Mouse (Mus musculus): ENCODE results near the gene Sytl1. TPM values are rescaled to one million over a fixed set of nuclear protein-coding genes. Genes with fewer than 3 reads are reported as not detected.

Gene Sytl1
- polyA plus RNA-seq, 1 experiment from 2014 or later: 1.1 TPM

GRCm38 (mm10) chr4:133217641-133218040 lies 45.3 kb downstream of the Sytl1 start:
- ATAC-seq (ENCODE audit: low FRiP score, low TSS enrichment): no peak
- Histone ChIP-seq H3K4me2 (replicated peaks; ENCODE audit: low read depth, low read length) (no peak overlapping the region), H3K9me3 (ENCODE audit: control insufficient read depth, low read length) (no peaks in the 10 kb centered on the region), H3K36me3 (ENCODE audit: control insufficient read depth, insufficient read depth, low read length) (no peaks in the 10 kb centered on the region), H3K4me3 (ENCODE audit: low read length) (no peak overlapping the region), H3K4me1 (ENCODE audit: control insufficient read depth, insufficient read depth, low read length) (peaks cover 16% of the 10 kb centered on the region), H3K27me3 (ENCODE audit: control insufficient read depth, insufficient read depth, low read length) (peaks cover 16% of the 10 kb centered on the region; the same call in 1 of the 2 replicates), H3K9ac (ENCODE audit: low read depth, low read length) (no peak overlapping the region), H3K27ac (ENCODE audit: low read depth, low read length) (no peak overlapping the region)
- 2% methylated on average over 5 of the region's 5 CpGs for WGBS

- ATAC-seq (ENCODE audit: low FRiP score, low TSS enrichment): no peak
- Histone ChIP-seq H3K27me3 (ENCODE audit: control insufficient read depth, insufficient read depth, low read length) (peaks cover 20% of the 10 kb centered on the region; the same call in 1 of the 2 replicates), H3K4me2 (replicated peaks; ENCODE audit: low read depth, low read length) (peak overlapping the region; percentile 98)
Measured at GRCm38 (mm10) chr4:133213661-133214060, 49.3 kb downstream of the Sytl1 start.

GRCm38 (mm10) chr4:133213268-133213590 lies 49.7 kb downstream of the Sytl1 start:
- Histone ChIP-seq H3K36me3 (ENCODE audit: control insufficient read depth, insufficient read depth, low read length) (no peaks in the 10 kb centered on the region), H3K9ac (ENCODE audit: low read depth, low read length) (no peak overlapping the region), H3K4me2 (replicated peaks; ENCODE audit: low read depth, low read length) (peak overlapping the region; percentile 98), H3K27me3 (ENCODE audit: control insufficient read depth, insufficient read depth, low read length) (peaks cover 20% of the 10 kb centered on the region; the same call in 1 of the 2 replicates), H3K4me3 (ENCODE audit: low read length) (peak overlapping the region; percentile 73), H3K4me1 (ENCODE audit: control insufficient read depth, insufficient read depth, low read length) (peaks cover 13% of the 10 kb centered on the region), H3K27ac (ENCODE audit: low read depth, low read length) (no peak overlapping the region), H3K9me3 (ENCODE audit: control insufficient read depth, low read length) (no peaks in the 10 kb centered on the region)
- under 1% methylated on average over 8 of the region's 9 CpGs for WGBS
- 0 out of 2 replicates have a peak, but pooled peaks have one; percentile 1 for ATAC-seq (ENCODE audit: low FRiP score, low TSS enrichment)

More at GRCm38 (mm10) chr4:133213661-133214060, 49.3 kb downstream of the Sytl1 start:
- H3K4me3 ChIP-seq (ENCODE audit: low read length): peak overlapping the region; percentile 73
- H3K36me3 ChIP-seq (ENCODE audit: control insufficient read depth, insufficient read depth, low read length): no peaks in the 10 kb centered on the region
- H3K27ac ChIP-seq (ENCODE audit: low read depth, low read length): no peak overlapping the region
- no peaks in the 10 kb centered on the region for H3K9me3 ChIP-seq (ENCODE audit: control insufficient read depth, low read length)
- peaks cover 13% of the 10 kb centered on the region for H3K4me1 ChIP-seq (ENCODE audit: control insufficient read depth, insufficient read depth, low read length)
- WGBS: 10% methylated on average over 10 of the region's 10 CpGs
- no peak overlapping the region for H3K9ac ChIP-seq (ENCODE audit: low read depth, low read length)

DNA sequence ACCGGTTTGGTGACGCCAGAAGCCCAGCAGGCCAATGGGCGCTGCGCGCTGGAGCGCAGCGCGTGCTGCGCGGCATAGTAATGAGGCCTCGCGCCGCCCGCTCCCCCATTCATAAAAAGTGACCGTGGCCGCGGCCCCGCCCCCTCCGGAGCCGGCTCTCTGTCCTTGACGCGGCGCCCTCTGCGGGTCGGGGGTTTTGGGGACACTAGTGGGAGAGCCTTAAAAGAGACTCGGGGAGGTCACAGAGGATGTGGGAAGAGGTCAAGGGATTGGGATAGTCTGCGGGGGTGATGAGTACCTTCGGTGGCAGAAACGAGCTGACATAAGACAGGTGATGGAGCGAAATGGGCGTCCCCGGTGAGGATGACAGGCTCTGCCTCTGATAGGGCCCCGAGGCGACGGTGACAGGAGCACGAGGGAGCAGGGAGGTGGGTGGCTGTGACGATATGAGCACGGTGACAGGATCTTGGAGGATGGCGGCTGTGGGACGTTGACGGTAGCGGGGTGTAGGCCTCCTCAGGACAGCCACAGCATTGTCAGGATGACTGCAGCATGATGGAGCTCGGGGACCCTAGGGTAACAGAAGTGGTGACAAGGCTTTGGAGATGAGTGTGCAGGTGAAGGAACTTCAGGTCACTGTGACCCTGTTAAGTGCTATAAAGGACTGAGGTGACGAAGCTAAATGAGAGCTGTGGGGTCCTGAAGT lies 50.2 kb downstream of the Sytl1 start:
- H3K27ac ChIP-seq (ENCODE audit: low read depth, low read length): no peak overlapping the region

DNA sequence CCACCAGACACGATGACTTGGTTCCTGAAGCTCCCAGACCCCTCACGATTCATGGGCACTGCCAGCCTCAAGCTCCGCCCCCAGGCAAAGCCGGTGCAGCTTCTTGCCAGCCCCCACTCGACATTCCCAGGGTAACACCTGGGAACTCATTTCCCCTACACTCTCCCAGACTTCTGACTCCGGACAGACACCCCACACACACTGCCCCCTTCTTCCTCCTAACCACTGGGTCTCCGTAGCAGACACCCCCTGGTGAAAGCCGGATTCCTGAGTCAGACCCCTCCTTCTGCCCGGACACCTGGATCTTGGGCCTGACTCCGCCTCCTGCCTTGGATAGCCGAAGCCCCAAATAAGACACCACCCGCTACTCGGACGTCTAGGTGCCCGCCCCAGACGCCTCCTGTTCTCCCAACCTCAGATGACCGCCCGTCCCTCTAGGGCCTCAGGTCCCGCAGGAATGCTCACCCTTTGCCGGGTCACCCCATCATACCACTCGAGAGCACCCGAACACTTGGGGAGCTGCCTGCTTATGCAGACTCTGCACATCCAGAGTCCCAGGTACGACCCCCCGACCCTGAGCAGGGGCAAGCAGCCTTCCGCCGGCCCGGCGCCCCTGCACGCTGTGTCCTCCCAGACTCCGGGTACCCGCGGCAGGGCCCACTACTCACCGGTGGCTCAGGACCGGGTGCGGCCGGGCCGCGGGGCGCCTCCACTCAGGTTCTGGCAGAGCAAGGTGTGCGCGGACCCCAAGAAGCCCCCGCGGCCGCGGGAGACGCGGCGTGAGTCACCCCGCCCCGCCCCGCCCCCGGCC lies 51.0 kb downstream of the Sytl1 start, which contains the start of the genes Cd164l2 and Gpr3:
TSS of gene Cd164l2 (plus strand) at position 381 of the 811 bp plus-strand sequence.
TSS of gene Gpr3 (minus strand) at position 786 of the 811 bp plus-strand sequence.
- H3K36me3 ChIP-seq (ENCODE audit: control insufficient read depth, insufficient read depth, low read length): no peaks in the 10 kb centered on the region
- 1% methylated on average over 50 of the region's 52 CpGs for WGBS
- H3K4me2 ChIP-seq (replicated peaks; ENCODE audit: low read depth, low read length): peak within 1 kb of the TSS; percentile 98
- H3K27ac ChIP-seq (ENCODE audit: low read depth, low read length): no peak within 1 kb of the TSS
- peak; percentile 56 for ATAC-seq (ENCODE audit: low FRiP score, low TSS enrichment)
- H3K4me1 ChIP-seq (ENCODE audit: control insufficient read depth, insufficient read depth, low read length): peaks cover 13% of the 10 kb centered on the region
- H3K9me3 ChIP-seq (ENCODE audit: control insufficient read depth, low read length): no peaks in the 10 kb centered on the region
- H3K9ac ChIP-seq (ENCODE audit: low read depth, low read length): peak within 1 kb of the TSS; percentile 54
- peak within 1 kb of the TSS; percentile 73 for H3K4me3 ChIP-seq (ENCODE audit: low read length)
- H3K27me3 ChIP-seq (ENCODE audit: control insufficient read depth, insufficient read depth, low read length): peaks cover 20% of the 10 kb centered on the region; the same call in 1 of the 2 replicates

More for the DNA sequence above, 50.2 kb downstream of the Sytl1 start:
- Histone ChIP-seq H3K9me3 (ENCODE audit: control insufficient read depth, low read length) (no peaks in the 10 kb centered on the region), H3K4me2 (replicated peaks; ENCODE audit: low read depth, low read length) (peak overlapping the region; percentile 98), H3K4me1 (ENCODE audit: control insufficient read depth, insufficient read depth, low read length) (peaks cover 13% of the 10 kb centered on the region), H3K9ac (ENCODE audit: low read depth, low read length) (peak overlapping the region; percentile 54), H3K4me3 (ENCODE audit: low read length) (peak overlapping the region; percentile 73), H3K27me3 (ENCODE audit: control insufficient read depth, insufficient read depth, low read length) (peaks cover 20% of the 10 kb centered on the region; the same call in 1 of the 2 replicates), H3K36me3 (ENCODE audit: control insufficient read depth, insufficient read depth, low read length) (no peaks in the 10 kb centered on the region)
- WGBS: 1% methylated on average over 44 of the region's 44 CpGs
- ATAC-seq (ENCODE audit: low FRiP score, low TSS enrichment): peak; percentile 77

GRCm38 (mm10) chr4:133210788-133211390 lies 52.0 kb downstream of the Sytl1 start:
- peaks cover 20% of the 10 kb centered on the region; the same call in 1 of the 2 replicates for H3K27me3 ChIP-seq (ENCODE audit: control insufficient read depth, insufficient read depth, low read length)
- no peaks in the 10 kb centered on the region for H3K36me3 ChIP-seq (ENCODE audit: control insufficient read depth, insufficient read depth, low read length)
- H3K27ac ChIP-seq (ENCODE audit: low read depth, low read length): no peak overlapping the region
- ATAC-seq (ENCODE audit: low FRiP score, low TSS enrichment): no peak
- no peak overlapping the region for H3K9ac ChIP-seq (ENCODE audit: low read depth, low read length)
- H3K4me2 ChIP-seq (replicated peaks; ENCODE audit: low read depth, low read length): no peak overlapping the region
- no peaks in the 10 kb centered on the region for H3K9me3 ChIP-seq (ENCODE audit: control insufficient read depth, low read length)
- peaks cover 13% of the 10 kb centered on the region for H3K4me1 ChIP-seq (ENCODE audit: control insufficient read depth, insufficient read depth, low read length)
- H3K4me3 ChIP-seq (ENCODE audit: low read length): no peak overlapping the region
- 95% methylated on average over 19 of the region's 19 CpGs for WGBS

DNA sequence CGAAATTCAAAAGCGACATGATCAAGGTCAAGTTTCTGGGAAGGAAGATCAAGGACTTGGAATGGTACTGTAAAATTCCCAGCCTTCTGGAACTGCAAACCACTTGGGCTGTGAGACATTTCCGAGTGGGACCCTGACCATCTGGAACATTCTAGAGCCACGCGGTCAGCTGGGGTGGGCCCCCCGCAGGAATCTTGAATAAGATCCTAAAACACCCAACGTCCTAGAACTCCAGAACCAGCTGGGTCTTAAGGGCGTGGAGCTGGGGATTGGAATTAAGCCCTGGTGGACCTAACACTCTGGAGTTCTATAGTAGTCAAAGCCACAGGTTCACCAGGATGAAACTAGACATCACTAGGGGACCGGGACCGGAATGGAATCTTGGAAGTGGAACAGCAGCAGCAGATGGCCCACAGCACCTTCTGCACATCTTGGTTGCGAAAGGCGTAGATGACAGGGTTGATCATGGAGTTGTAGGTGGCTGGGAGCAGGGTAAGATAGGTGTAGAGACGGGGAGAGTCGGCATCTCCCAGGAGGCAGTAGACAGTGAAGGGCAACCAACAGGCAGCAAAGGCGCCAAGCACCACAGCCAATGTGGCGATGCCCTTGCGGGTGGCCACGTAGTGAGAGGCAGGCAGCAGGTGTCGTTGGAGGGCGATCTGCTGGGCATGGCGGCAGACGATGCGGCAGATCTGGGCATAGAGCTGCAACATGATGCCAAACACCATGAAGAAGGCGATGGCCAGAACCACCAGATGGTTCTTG lies 52.7 kb downstream of the Sytl1 start:
- no peaks in the 10 kb centered on the region for H3K9me3 ChIP-seq (ENCODE audit: control insufficient read depth, low read length)
- peaks cover 13% of the 10 kb centered on the region for H3K4me1 ChIP-seq (ENCODE audit: control insufficient read depth, insufficient read depth, low read length)
- no peaks in the 10 kb centered on the region for H3K36me3 ChIP-seq (ENCODE audit: control insufficient read depth, insufficient read depth, low read length)
- no peak for ATAC-seq (ENCODE audit: low FRiP score, low TSS enrichment)
- H3K9ac ChIP-seq (ENCODE audit: low read depth, low read length): no peak overlapping the region
- no peak overlapping the region for H3K4me2 ChIP-seq (replicated peaks; ENCODE audit: low read depth, low read length)
- H3K4me3 ChIP-seq (ENCODE audit: low read length): no peak overlapping the region
- peaks cover 20% of the 10 kb centered on the region; the same call in 1 of the 2 replicates for H3K27me3 ChIP-seq (ENCODE audit: control insufficient read depth, insufficient read depth, low read length)
- 93% methylated on average over 24 of the region's 24 CpGs for WGBS
- H3K27ac ChIP-seq (ENCODE audit: low read depth, low read length): no peak overlapping the region

- ATAC-seq (ENCODE audit: low FRiP score, low TSS enrichment): no peak
- peaks cover 18% of the 10 kb centered on the region for H3K4me1 ChIP-seq (ENCODE audit: control insufficient read depth, insufficient read depth, low read length)
- H3K9me3 ChIP-seq (ENCODE audit: control insufficient read depth, low read length): no peaks in the 10 kb centered on the region
- no peak overlapping the region for H3K27ac ChIP-seq (ENCODE audit: low read depth, low read length)
- WGBS: 7% methylated on average over 11 of the region's 11 CpGs
- H3K9ac ChIP-seq (ENCODE audit: low read depth, low read length): no peak overlapping the region
- no peak overlapping the region for H3K4me2 ChIP-seq (replicated peaks; ENCODE audit: low read depth, low read length)
- no peaks in the 10 kb centered on the region for H3K36me3 ChIP-seq (ENCODE audit: control insufficient read depth, insufficient read depth, low read length)
- no peak overlapping the region for H3K4me3 ChIP-seq (ENCODE audit: low read length)
- peaks cover 19% of the 10 kb centered on the region; the same call in 1 of the 2 replicates for H3K27me3 ChIP-seq (ENCODE audit: control insufficient read depth, insufficient read depth, low read length)
Measured at GRCm38 (mm10) chr4:133209366-133209765, 53.5 kb downstream of the Sytl1 start.

All from kidney, embryonic 14.5 days (tissue).